In the genomic region with DNA sequence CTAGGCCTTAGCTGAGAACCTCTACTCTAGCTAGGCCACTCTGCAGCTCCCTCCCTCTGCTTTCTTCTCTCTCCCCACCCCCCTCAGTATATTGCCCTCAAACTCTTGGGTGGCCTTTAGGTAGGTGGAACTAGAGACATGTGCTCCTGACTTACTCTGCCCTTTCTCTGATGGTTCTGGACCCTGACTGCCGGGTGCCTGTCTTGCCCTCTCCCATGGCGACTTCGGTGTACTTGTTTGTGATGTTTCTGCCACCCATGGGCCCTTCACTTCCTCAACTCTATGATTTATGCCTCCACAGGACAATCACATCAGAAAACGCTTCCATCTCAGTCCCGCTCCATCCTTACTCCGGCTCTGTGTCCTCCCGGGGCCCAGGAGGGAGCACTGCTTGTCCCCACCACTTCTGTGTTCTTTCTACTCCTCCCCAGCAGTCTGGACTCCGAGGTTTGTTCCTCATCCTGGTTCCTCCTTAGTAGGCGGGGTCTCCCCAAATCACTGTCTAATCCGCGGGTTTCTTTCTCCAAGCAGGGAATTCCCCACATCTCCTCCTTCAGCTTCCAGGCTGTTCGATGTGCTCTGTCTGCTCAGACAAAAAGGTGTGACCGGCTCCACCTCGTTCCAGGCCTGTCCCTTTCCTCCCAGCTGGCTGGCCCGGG, we compare ENCODE assay signal across 15 mouse cellular contexts. TPM values are rescaled to one million over a fixed set of nuclear protein-coding genes. Genes with fewer than 3 reads are reported as not detected.
DNase-seq lines count a peak whose midpoint lies in the region; ATAC-seq lines count a peak whose summit lies in the region.
"Had no signal": no experiment of that assay in that cellular context is flagged by ENCODE, and none has a peak within 500 bp of the region (broad histone marks: within the 10 kb centered on the region; RNA-seq: fewer than 3 reads in every experiment).

No protein-coding gene starts in this region.

- H3K9me3 ChIP-seq in embryonic facial prominence, embryonic 13.5 days = no peaks in the 10 kb centered on the region
- no peaks in the 10 kb centered on the region for H3K9me3 ChIP-seq in embryonic facial prominence, embryonic 10.5 days
- H3K9me3 ChIP-seq in kidney, embryonic 16.5 days (ENCODE audit: low read length) = no peaks in the 10 kb centered on the region

- no peaks in the 10 kb centered on the region for H3K36me3 ChIP-seq in embryonic facial prominence, embryonic 13.5 days
- H3K36me3 ChIP-seq in embryonic facial prominence, embryonic 10.5 days (replicated peaks) = no peaks in the 10 kb centered on the region
- H3K36me3 ChIP-seq in kidney, embryonic 16.5 days (ENCODE audit: insufficient read depth, low read length) = no peaks in the 10 kb centered on the region

- 0 out of 2 replicates have a peak overlapping the region, but pooled peaks have one; percentile 11 for H3K9ac ChIP-seq in embryonic facial prominence, embryonic 13.5 days
- peak overlapping the region; percentile 11; the same call in 1 of the 2 replicates for H3K9ac ChIP-seq in kidney, embryonic 16.5 days (replicated peaks; ENCODE audit: low read length)
- H3K9ac ChIP-seq: hindbrain, embryonic 14.5 days had no signal

- ATAC-seq in embryonic facial prominence, embryonic 13.5 days (ENCODE audit: insufficient number of reproducible peaks, insufficient read depth, low FRiP score, low TSS enrichment, low read depth) = no peak
- ATAC-seq in kidney, embryonic 16.5 days (ENCODE audit: low FRiP score, low TSS enrichment) = no peak
- 0 out of 2 replicates have a peak, but pooled peaks have one; percentile 51 for ATAC-seq in common myeloid progenitor, adult 5-6 weeks (replicated peaks; ENCODE audit: low read depth, poor library complexity, severe bottlenecking)
- peak; percentile 40 for ATAC-seq in megakaryocyte progenitor cell, adult 5-6 weeks (replicated peaks; ENCODE audit: poor library complexity)

- DNase-seq in embryonic facial prominence, embryonic 10.5 days (ENCODE audit: low spot score) = no peak
- no peak for DNase-seq in kidney, adult 11 months
- no peak for DNase-seq in right cerebral cortex, adult 18-20 months
- DNase-seq in testis, postnatal 10 days (ENCODE audit: low spot score) = no peak
- DNase-seq: adrenal gland, adult 2 months; embryo, embryonic 11 days; kidney, postnatal 25 days; spleen, adult 18-20 months had no signal

- H3K27ac ChIP-seq in embryonic facial prominence, embryonic 13.5 days = no peak overlapping the region
- no peak overlapping the region for H3K27ac ChIP-seq in embryonic facial prominence, embryonic 10.5 days (replicated peaks)
- no peak overlapping the region for H3K27ac ChIP-seq in kidney, embryonic 16.5 days (ENCODE audit: low read length)
- H3K27ac ChIP-seq: hindbrain, embryonic 14.5 days had no signal

- 72% methylated on average over 15 of the region's 15 CpGs for WGBS in embryonic facial prominence, embryonic 13.5 days
- WGBS in embryonic facial prominence, embryonic 10.5 days = 76% methylated on average over 15 of the region's 15 CpGs
- WGBS in kidney, embryonic 16.5 days = 66% methylated on average over 15 of the region's 15 CpGs

- no peaks in the 10 kb centered on the region for H3K27me3 ChIP-seq in embryonic facial prominence, embryonic 13.5 days
- no peaks in the 10 kb centered on the region; the same call in 1 of the 2 replicates for H3K27me3 ChIP-seq in embryonic facial prominence, embryonic 10.5 days (replicated peaks; ENCODE audit: low read depth, poor library complexity, severe bottlenecking)
- H3K27me3 ChIP-seq in kidney, embryonic 16.5 days (ENCODE audit: insufficient read depth, low read length) = no peaks in the 10 kb centered on the region

- H3K4me1 ChIP-seq in embryonic facial prominence, embryonic 13.5 days = 0 out of 2 replicates have a peak, but pooled peaks cover 4% of the 10 kb centered on the region
- H3K4me1 ChIP-seq in embryonic facial prominence, embryonic 10.5 days = no peaks in the 10 kb centered on the region
- peaks cover 5% of the 10 kb centered on the region; the same call in 1 of the 2 replicates for H3K4me1 ChIP-seq in kidney, embryonic 16.5 days (ENCODE audit: insufficient read depth, low read length)

- no peak overlapping the region for H3K4me2 ChIP-seq in embryonic facial prominence, embryonic 13.5 days
- H3K4me2 ChIP-seq in kidney, embryonic 16.5 days (replicated peaks; ENCODE audit: low read depth, low read length) = no peak overlapping the region
- H3K4me2 ChIP-seq: hindbrain, embryonic 14.5 days had no signal

- H3K4me3 ChIP-seq in embryonic facial prominence, embryonic 13.5 days = no peak overlapping the region
- no peak overlapping the region for H3K4me3 ChIP-seq in embryonic facial prominence, embryonic 10.5 days
- no peak overlapping the region for H3K4me3 ChIP-seq in kidney, embryonic 16.5 days (ENCODE audit: low read length)
- H3K4me3 ChIP-seq: megakaryocyte, embryonic 14.5 days; myocyte had no signal

RNA-seq across cellular contexts. Expression of gene Zscan2, which starts 15.0 kb away (rescaled TPM):
- 3.3 and 3.9 TPM in 2 replicates for polyA plus RNA-seq in embryonic facial prominence, embryonic 13.5 days (2015; fragmentation: Nextera tagmentation; extraction: Ambion mirVana)
- 3.0 and 3.5 TPM in 2 replicates for polyA plus RNA-seq in embryonic facial prominence, embryonic 10.5 days (2016; fragmentation: Nextera tagmentation; extraction: Ambion mirVana)
- 3.0 and 3.2 TPM in 2 replicates for polyA plus RNA-seq in kidney, embryonic 16.5 days (2015; fragmentation: Nextera tagmentation; extraction: Ambion mirVana)
- 7.9 and 14.2 TPM in 2 replicates for total RNA-seq in common myeloid progenitor, adult 5-6 weeks (2017)
- total RNA-seq in megakaryocyte progenitor cell, adult 5-6 weeks (2015) = 3.5 and 3.7 TPM in 2 replicates
- total RNA-seq in megakaryocyte progenitor cell, adult 5-6 weeks (2017) = 6.7 and 10.0 TPM in 2 replicates

RNA-seq across cellular contexts. Expression of gene Iqgap1, which starts 20.0 kb away (rescaled TPM):
- 56.0 and 61.2 TPM in 2 replicates for polyA plus RNA-seq in embryonic facial prominence, embryonic 13.5 days (2015; fragmentation: Nextera tagmentation; extraction: Ambion mirVana)
- 29.2 and 29.3 TPM in 2 replicates for polyA plus RNA-seq in embryonic facial prominence, embryonic 10.5 days (2016; fragmentation: Nextera tagmentation; extraction: Ambion mirVana)
- 97.7 and 101 TPM in 2 replicates for polyA plus RNA-seq in kidney, embryonic 16.5 days (2015; fragmentation: Nextera tagmentation; extraction: Ambion mirVana)
- total RNA-seq in common myeloid progenitor, adult 5-6 weeks (2017) = 84.8 and 101 TPM in 2 replicates
- total RNA-seq in megakaryocyte progenitor cell, adult 5-6 weeks (2015) = 90.5 and 94.3 TPM in 2 replicates
- total RNA-seq in megakaryocyte progenitor cell, adult 5-6 weeks (2017) = 81.0 and 113 TPM in 2 replicates

RNA-seq across cellular contexts. Expression of gene Wdr73, which starts 55.3 kb away (rescaled TPM):
- 31.5 and 33.0 TPM in 2 replicates for polyA plus RNA-seq in embryonic facial prominence, embryonic 13.5 days (2015; fragmentation: Nextera tagmentation; extraction: Ambion mirVana)
- polyA plus RNA-seq in embryonic facial prominence, embryonic 10.5 days (2016; fragmentation: Nextera tagmentation; extraction: Ambion mirVana) = 49.1 and 52.0 TPM in 2 replicates
- polyA plus RNA-seq in kidney, embryonic 16.5 days (2015; fragmentation: Nextera tagmentation; extraction: Ambion mirVana) = 43.6 and 44.8 TPM in 2 replicates
- total RNA-seq in common myeloid progenitor, adult 5-6 weeks (2017) = 31.7 and 79.8 TPM in 2 replicates
- total RNA-seq in megakaryocyte progenitor cell, adult 5-6 weeks (2015) = 14.2 and 18.4 TPM in 2 replicates
- total RNA-seq in megakaryocyte progenitor cell, adult 5-6 weeks (2017) = 18.2 and 19.6 TPM in 2 replicates

RNA-seq across cellular contexts. Expression of gene Nmb, which starts 59.1 kb away (rescaled TPM):
- polyA plus RNA-seq in embryonic facial prominence, embryonic 13.5 days (2015; fragmentation: Nextera tagmentation; extraction: Ambion mirVana) = 5.6 and 5.8 TPM in 2 replicates
- 7.0 and 7.4 TPM in 2 replicates for polyA plus RNA-seq in embryonic facial prominence, embryonic 10.5 days (2016; fragmentation: Nextera tagmentation; extraction: Ambion mirVana)
- polyA plus RNA-seq in kidney, embryonic 16.5 days (2015; fragmentation: Nextera tagmentation; extraction: Ambion mirVana) = 9.0 TPM in 2 replicates
- total RNA-seq in common myeloid progenitor, adult 5-6 weeks (2017) = not detected in 2 replicates
- total RNA-seq in megakaryocyte progenitor cell, adult 5-6 weeks (2015) = 6.8 and 8.6 TPM in 2 replicates
- 0.57 and 3.1 TPM in 2 replicates for total RNA-seq in megakaryocyte progenitor cell, adult 5-6 weeks (2017)

Comparison
In these comparisons a context has a peak if more than half of its experiments do, and no peak if none do; other contexts are left out.
1. ATAC-seq: peak in common myeloid progenitor, adult 5-6 weeks (single experiment) and megakaryocyte progenitor cell, adult 5-6 weeks (single experiment); none in embryonic facial prominence, embryonic 13.5 days (single experiment) and kidney, embryonic 16.5 days (single experiment).